Mouse (Mus musculus) cerebellum, adult 2 months (tissue): Measurements from ENCODE around the gene Zfp764. TPM values are rescaled to one million over a fixed set of nuclear protein-coding genes. Genes with fewer than 3 reads are reported as not detected.
"Not testable (repeated sequence)": the region's sequence is repeated elsewhere in the genome, so short reads cannot be mapped to it uniquely, and the experiment has no call there.

Experiments
- DNase-seq, 2 experiments: peaks; one replicate each; pipeline ENCODE4 v3.0.0; 2021
- H3K27ac ChIP-seq: fragments of 200-500 bp; 2 replicates; pipeline ENCODE4 v1.5.1; 2012; ENCODE audit warnings: low read length, control low read depth, inconsistent platforms; ENCODE audit not compliant: insufficient read depth
- H3K27me3 ChIP-seq: fragments of 200-500 bp; 2 replicates; pipeline ENCODE4 v1.6.1; 2012; ENCODE audit warnings: inconsistent platforms, mild to moderate bottlenecking, low read length, moderate library complexity; ENCODE audit not compliant: control insufficient read depth, insufficient read depth
- H3K4me1 ChIP-seq: fragments of 200-500 bp; 2 replicates; pipeline ENCODE4 v1.6.1; 2011; ENCODE audit warnings: low read length; ENCODE audit not compliant: control insufficient read depth, insufficient read depth
- H3K4me3 ChIP-seq: fragments of 200-500 bp; replicated peaks from 2 replicates; pipeline ENCODE3; 2011; ENCODE audit warnings: mild to moderate bottlenecking, low read depth, low read length, control low read depth; ENCODE audit not compliant: insufficient read depth
- CTCF ChIP-seq: fragments of 200-500 bp; IDR thresholded peaks from 2 replicates; pipeline ENCODE4 v1.5.1; 2011; ENCODE audit warnings: low read depth, mild to moderate bottlenecking, control low read depth, low read length, moderate library complexity, borderline replicate concordance; ENCODE audit not compliant: insufficient read depth
- POLR2A ChIP-seq: fragments of 200-500 bp; IDR thresholded peaks from 2 replicates; pipeline ENCODE4 v1.6.1; 2011; ENCODE audit warnings: low read length, control low read depth, borderline replicate concordance; ENCODE audit not compliant: insufficient read depth
- WGBS: fragments of 180-500 bp; shearing (Covaris S2); methylation state at CpG from one replicate; pipeline ENCODE4 v1.1.7; 2018; 5-methylcytosine and 5-hydroxymethylcytosine counted together
- polyA plus RNA-seq: library from polyadenylated mRNA; depleted of rRNA; stranded (reverse); fragments of >200 nt; gene quantifications from 2 replicates; pipeline ENCODE4 v1.2.3, GENCODE M21; 2012; rRNA removed

The Zfp764 gene
- 4.0 and 4.3 TPM in 2 replicates for polyA plus RNA-seq

- Histone ChIP-seq H3K27ac (peak within 1 kb of the TSS; percentile 82), H3K4me3 (peak within 1 kb of the TSS; percentile 80)
- TF ChIP-seq POLR2A = peak; percentile 59; the same call in 1 of the 2 replicates
- TF ChIP-seq CTCF = peak; percentile 78
- DNase-seq = peak; percentile 90 to 91
- not testable (repeated sequence) for H3K4me1 ChIP-seq, H3K27me3 ChIP-seq
- WGBS = 2% methylated on average over 40 of the region's 40 CpGs
Observed at GRCm38 (mm10) chr7:127406002-127406987, at the start of gene Zfp764. Zfp764 (minus strand) TSS chr7:127406822.

- no peak for DNase-seq
- Histone ChIP-seq H3K27ac (no peak overlapping the region), H3K4me3 (no peak overlapping the region), H3K27me3 (no peaks in the 10 kb centered on the region), H3K4me1 (peaks cover 3% of the 10 kb centered on the region; the same call in 1 of the 2 replicates)
- 94% methylated on average over 7 of the region's 7 CpGs for WGBS
- no peak for TF ChIP-seq CTCF
- TF ChIP-seq POLR2A = no peak
Observed at GRCm38 (mm10) chr7:127454905-127455304, 48.3 kb upstream of the Zfp764 start.

- DNase-seq = no peak
- H3K27me3 ChIP-seq = no peaks in the 10 kb centered on the region
- no peak overlapping the region for H3K4me3 ChIP-seq
- TF ChIP-seq CTCF (no peak), POLR2A (no peak)
- H3K27ac ChIP-seq = no peak overlapping the region
- 98% methylated on average over 2 of the region's 2 CpGs for WGBS
- peaks cover 4% of the 10 kb centered on the region; the same call in 1 of the 2 replicates for H3K4me1 ChIP-seq
Observed at GRCm38 (mm10) chr7:127453056-127453455, 46.4 kb upstream of the Zfp764 start.

- no peak for DNase-seq
- no peak overlapping the region for H3K4me3 ChIP-seq
- TF ChIP-seq POLR2A (no peak), CTCF (no peak)
- peaks cover 6% of the 10 kb centered on the region for H3K4me1 ChIP-seq
- no peak overlapping the region for H3K27ac ChIP-seq
- no peaks in the 10 kb centered on the region for H3K27me3 ChIP-seq
- WGBS = 58% methylated on average over 7 of the region's 7 CpGs
Observed at GRCm38 (mm10) chr7:127449966-127450365, 43.3 kb upstream of the Zfp764 start.

DNA sequence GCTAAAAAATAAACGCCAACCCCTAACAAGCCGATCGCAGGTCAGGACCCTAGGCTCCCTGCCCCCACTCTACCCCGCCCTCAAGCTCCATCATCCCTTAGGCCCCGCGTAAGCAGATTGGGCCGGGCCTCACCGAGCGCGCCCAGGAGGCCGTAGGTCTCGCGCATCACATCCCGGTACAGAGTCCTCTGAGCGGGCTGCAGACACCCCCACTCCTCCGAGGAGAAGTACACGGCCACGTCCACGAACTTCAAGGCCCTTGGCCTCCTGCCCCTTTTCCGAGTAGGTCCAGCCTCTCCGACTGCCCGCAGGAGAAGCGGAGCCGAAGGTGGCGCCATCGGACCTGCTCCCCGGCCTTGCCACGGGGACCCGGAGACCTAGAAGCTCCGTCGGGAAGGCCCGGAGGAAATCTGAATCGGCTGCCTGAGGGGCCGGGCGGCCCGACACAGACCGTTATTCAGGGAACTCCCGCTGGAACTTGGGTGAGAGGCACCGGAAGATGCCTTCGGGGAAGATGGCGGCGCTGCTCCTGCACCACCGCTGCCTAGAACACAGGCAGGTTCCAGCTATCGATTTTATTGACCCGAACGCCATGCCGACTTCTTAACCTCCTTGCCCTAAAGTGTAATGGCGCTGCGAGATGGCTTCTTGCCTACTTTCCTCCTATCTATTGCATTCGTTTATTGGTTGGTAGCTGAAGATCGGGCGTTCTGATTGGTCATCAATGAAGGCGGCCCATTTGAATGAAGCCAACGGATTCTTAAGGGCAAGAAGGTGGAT lies 42.1 kb upstream of the Zfp764 start, which contains the start of gene Zfp689:
TSS of gene Zfp689 (minus strand) at position 638 of the 780 bp plus-strand sequence.
- under 1% methylated on average over 54 of the region's 54 CpGs for WGBS
- TF ChIP-seq CTCF = no peak
- peak; percentile 38; the same call in 1 of the 2 replicates for TF ChIP-seq POLR2A
- DNase-seq = peak; percentile 94 to 96

GRCm38 (mm10) chr7:127443976-127444375 lies 37.4 kb upstream of the Zfp764 start:
- Histone ChIP-seq H3K4me1 (peaks cover 3% of the 10 kb centered on the region; the same call in 1 of the 2 replicates), H3K4me3 (no peak overlapping the region), H3K27ac (no peak overlapping the region), H3K27me3 (no peaks in the 10 kb centered on the region)
- 88% methylated on average over 20 of the region's 20 CpGs for WGBS
- DNase-seq = no peak
- no peak for TF ChIP-seq POLR2A
- TF ChIP-seq CTCF = no peak

More for the DNA sequence above, 42.1 kb upstream of the Zfp764 start, which contains the start of gene Zfp689:
- peak within 1 kb of the TSS; percentile 80 for H3K27ac ChIP-seq
- H3K4me1 ChIP-seq = peaks cover 6% of the 10 kb centered on the region
- H3K4me3 ChIP-seq = peak within 1 kb of the TSS; percentile 92
- H3K27me3 ChIP-seq = no peaks in the 10 kb centered on the region

DNA sequence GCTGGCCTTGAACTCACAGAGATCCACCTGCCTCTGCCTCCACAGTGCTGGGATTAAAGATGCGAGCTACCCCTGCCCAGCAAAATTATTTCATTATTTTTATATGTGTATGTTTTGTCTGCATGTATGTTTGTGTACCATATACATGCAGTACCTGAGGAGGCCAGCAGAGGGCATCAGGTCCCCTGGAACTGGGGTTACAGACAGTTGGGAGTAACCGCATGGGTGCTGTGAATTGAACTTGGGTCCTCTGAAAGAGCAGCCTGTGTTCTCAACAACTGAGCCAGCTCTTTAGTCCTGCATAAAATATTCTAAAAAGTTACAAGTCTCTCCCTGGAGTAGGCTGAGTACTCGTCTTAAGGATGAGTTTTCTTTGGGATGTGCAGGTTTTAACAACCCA lies 31.1 kb upstream of the Zfp764 start:
- H3K27me3 ChIP-seq = no peaks in the 10 kb centered on the region
- WGBS = 92% methylated on average over 3 of the region's 3 CpGs
- no peak overlapping the region for H3K27ac ChIP-seq
- no peak overlapping the region for H3K4me3 ChIP-seq
- H3K4me1 ChIP-seq = no peaks in the 10 kb centered on the region
- no peak for DNase-seq
- no peak for TF ChIP-seq POLR2A
- TF ChIP-seq CTCF = peak; percentile 17; the same call in 1 of the 2 replicates
